Mouse (Mus musculus) liver, embryonic 11.5 days (tissue): ENCODE results near the gene Myrfl. TPM values are rescaled to one million over a fixed set of nuclear protein-coding genes. Genes with fewer than 3 reads are reported as not detected.

Source experiments
- ATAC-seq: fragments of 200-750 bp; cut with Nextera tagmentation; replicated peaks from 2 replicates; pipeline ENCODE4 v1.8.0; 2017; ENCODE audit warnings: moderate number of reproducible peaks, mild to moderate bottlenecking, moderate TSS enrichment, moderate library complexity; ENCODE audit not compliant: low FRiP score
- DNase-seq: peaks from one replicate; pipeline ENCODE4 v3.0.0-alpha.2; 2017; ENCODE audit warnings: low spot score
- H3K27ac ChIP-seq: fragments of 300-500 bp; sonication (generic); 2 replicates; pipeline ENCODE4 v1.5.1; 2014; ENCODE audit warnings: mild to moderate bottlenecking, low read depth, low read length, control low read depth
- H3K27me3 ChIP-seq: fragments of 300-500 bp; sonication (generic); replicated peaks from 2 replicates; pipeline ENCODE4 v1.6.1; 2014; ENCODE audit warnings: low read length, mixed read lengths; ENCODE audit not compliant: control insufficient read depth, insufficient read depth
- H3K36me3 ChIP-seq: fragments of 300-500 bp; sonication (generic); 2 replicates; pipeline ENCODE4 v1.6.1; 2014; ENCODE audit warnings: mild to moderate bottlenecking, low read length, moderate library complexity, mixed read lengths; ENCODE audit not compliant: control insufficient read depth, insufficient read depth
- H3K4me1 ChIP-seq: fragments of 300-500 bp; sonication (generic); replicated peaks from 2 replicates; pipeline ENCODE4 v1.6.1; 2014; ENCODE audit warnings: low read length, mixed read lengths; ENCODE audit not compliant: control insufficient read depth, insufficient read depth
- H3K4me2 ChIP-seq: fragments of 300-500 bp; sonication (generic); 2 replicates; pipeline ENCODE4 v1.6.1; 2014; ENCODE audit warnings: mild to moderate bottlenecking, control low read depth, moderate library complexity
- H3K4me3 ChIP-seq: fragments of 300-500 bp; sonication (generic); 2 replicates; pipeline ENCODE4 v1.5.1; 2014; ENCODE audit warnings: low read depth, low read length, control low read depth
- H3K9ac ChIP-seq: fragments of 300-500 bp; sonication (generic); 2 replicates; pipeline ENCODE4 v1.6.1; 2014; ENCODE audit warnings: low read depth, low read length, control low read depth
- H3K9me3 ChIP-seq: fragments of 300-500 bp; sonication (generic); 2 replicates; pipeline ENCODE4 v1.6.1; 2016; ENCODE audit warnings: low read length, inconsistent platforms, mixed read lengths; ENCODE audit not compliant: control insufficient read depth
- WGBS: fragments of 180-500 bp; shearing (Covaris S2); extraction: QIAGEN DNeasy Blood & Tissue Kit; methylation state at CpG from one replicate; pipeline ENCODE4 v1.1.7; 2014; 5-methylcytosine and 5-hydroxymethylcytosine counted together
- polyA plus RNA-seq: library from polyadenylated mRNA; unstranded; fragments of >200 nt; fragmentation: Nextera tagmentation; extraction: Ambion mirVana; gene quantifications from 2 replicates; pipeline ENCODE4 v1.2.1, GENCODE M21; 2014

The Myrfl gene
- polyA plus RNA-seq, 1 experiment from 2014 or later = 0.16 TPM

DNA sequence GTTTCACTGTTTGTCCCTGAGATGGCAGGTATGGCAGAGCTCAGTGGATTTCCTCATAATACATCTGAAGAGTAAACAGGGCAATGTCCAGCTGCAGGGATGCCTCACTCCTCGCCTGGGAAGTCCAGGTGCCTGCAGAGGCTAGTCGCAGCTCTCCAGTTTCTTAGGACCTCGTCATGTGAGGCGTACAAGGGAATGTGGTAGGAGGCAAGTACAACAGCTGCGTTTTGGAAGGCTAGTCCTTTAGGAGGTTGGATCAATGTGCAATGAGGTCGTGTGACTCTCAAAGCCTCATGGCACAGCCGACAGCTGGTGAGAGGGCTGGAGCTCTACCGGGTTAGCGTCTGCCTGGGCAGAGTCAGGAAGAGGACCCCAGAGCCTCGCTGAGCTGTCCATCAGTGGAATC is 7.8 kb upstream of the Myrfl start:
- no peak overlapping the region for H3K4me3 ChIP-seq
- H3K36me3 ChIP-seq = peaks cover 7% of the 10 kb centered on the region; the same call in 1 of the 2 replicates
- H3K4me1 ChIP-seq = peaks cover 9% of the 10 kb centered on the region; the same call in 1 of the 2 replicates
- no peak overlapping the region for H3K4me2 ChIP-seq
- no peak overlapping the region for H3K27ac ChIP-seq
- DNase-seq = no peak
- ATAC-seq = no peak
- H3K9me3 ChIP-seq = no peaks in the 10 kb centered on the region
- 83% methylated on average over 10 of the region's 10 CpGs for WGBS
- no peaks in the 10 kb centered on the region for H3K27me3 ChIP-seq
- H3K9ac ChIP-seq = no peak overlapping the region

DNA sequence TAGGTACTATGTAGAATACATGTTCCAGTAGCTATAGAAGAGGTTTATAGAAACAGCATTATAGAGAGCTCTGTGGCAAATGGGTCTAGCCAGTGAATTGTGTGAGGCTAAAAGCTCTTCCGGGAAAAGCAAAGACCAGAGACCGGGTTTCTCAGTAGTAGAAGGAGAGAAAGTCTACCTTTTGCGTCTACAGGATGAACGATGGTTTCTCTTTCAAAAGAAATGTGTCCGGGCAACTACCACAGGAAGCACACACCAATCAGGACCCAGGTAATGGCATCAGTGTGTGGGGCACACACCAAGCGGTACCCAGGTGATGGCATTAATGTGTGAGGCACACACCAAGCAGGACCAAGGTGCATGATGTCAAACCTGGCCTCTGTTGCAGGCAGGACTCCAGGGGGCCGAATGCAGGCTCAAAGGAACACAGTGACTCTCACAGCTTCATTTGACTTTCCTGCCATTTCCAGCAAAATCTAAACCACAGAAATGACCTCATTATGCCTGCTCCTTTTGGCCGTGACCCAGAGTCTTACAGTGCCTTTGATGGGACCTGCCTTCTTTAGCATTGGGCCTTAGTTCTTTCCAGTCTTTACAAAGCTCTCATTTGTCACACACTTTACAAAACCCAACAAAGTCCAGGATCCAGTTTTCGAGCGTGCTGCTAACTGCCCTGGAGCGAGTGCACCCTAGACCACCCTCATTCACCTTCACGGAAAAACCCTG is 1.4 kb downstream of the Myrfl start:
- no peak overlapping the region for H3K4me3 ChIP-seq
- H3K4me1 ChIP-seq = no peaks in the 10 kb centered on the region
- H3K27ac ChIP-seq = no peak overlapping the region
- DNase-seq (no peak), ATAC-seq (no peak)
- H3K27me3 ChIP-seq = no peaks in the 10 kb centered on the region
- WGBS = 88% methylated on average over 12 of the region's 12 CpGs
- H3K4me2 ChIP-seq = no peak overlapping the region
- H3K9me3 ChIP-seq = no peaks in the 10 kb centered on the region
- no peaks in the 10 kb centered on the region for H3K36me3 ChIP-seq
- H3K9ac ChIP-seq = no peak overlapping the region

DNA sequence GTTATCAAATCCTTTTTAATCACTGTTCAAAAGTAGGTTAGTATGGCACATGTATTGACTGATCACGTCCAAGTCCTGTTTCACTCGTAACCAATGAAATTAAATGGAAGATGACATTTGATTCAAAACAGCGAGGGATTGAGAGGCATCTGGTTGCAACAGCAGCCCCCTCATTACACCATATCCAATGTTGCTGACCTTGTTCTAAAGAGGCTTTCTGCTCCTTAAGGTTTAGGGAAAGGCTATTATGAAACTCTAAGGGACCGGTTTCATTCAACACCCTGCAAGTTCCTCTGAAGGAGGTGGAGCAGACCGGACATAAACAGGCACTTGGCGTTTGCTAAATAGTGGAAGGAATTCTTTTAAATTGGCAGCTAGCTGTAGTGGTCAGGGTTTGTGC is 2.2 kb downstream of the Myrfl start:
- ATAC-seq (no peak), DNase-seq (no peak)
- Histone ChIP-seq H3K4me2 (no peak overlapping the region), H3K9ac (no peak overlapping the region), H3K4me1 (no peaks in the 10 kb centered on the region), H3K4me3 (no peak overlapping the region), H3K27me3 (no peaks in the 10 kb centered on the region), H3K9me3 (no peaks in the 10 kb centered on the region), H3K27ac (no peak overlapping the region), H3K36me3 (no peaks in the 10 kb centered on the region)
- WGBS = 76% methylated on average over 6 of the region's 6 CpGs

DNA sequence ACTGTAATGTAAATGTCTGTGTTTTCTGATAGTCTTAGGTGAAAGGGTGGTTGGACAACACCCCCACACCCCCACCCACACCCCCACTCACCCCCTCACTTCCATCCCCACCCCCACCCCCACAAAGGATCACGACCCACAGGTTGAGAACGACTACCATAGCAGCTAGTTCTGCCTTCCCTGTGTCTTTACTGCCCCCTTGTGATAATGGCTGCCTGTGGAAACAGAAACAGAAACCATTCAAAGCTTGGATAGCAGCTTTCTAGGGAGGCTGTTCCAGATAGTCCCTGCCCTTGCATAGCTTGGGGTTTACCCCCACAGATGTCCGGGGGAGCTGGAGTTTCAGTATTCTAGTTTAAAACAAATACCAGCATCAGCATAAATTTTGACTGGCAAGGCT is 3.0 kb downstream of the Myrfl start:
- ATAC-seq (no peak), DNase-seq (no peak)
- Histone ChIP-seq H3K9ac (no peak overlapping the region), H3K27ac (no peak overlapping the region), H3K36me3 (no peaks in the 10 kb centered on the region), H3K4me3 (no peak overlapping the region), H3K4me1 (no peaks in the 10 kb centered on the region), H3K9me3 (no peaks in the 10 kb centered on the region), H3K4me2 (no peak overlapping the region), H3K27me3 (no peaks in the 10 kb centered on the region)
- WGBS = 12% methylated on average over 3 of the region's 3 CpGs

DNA sequence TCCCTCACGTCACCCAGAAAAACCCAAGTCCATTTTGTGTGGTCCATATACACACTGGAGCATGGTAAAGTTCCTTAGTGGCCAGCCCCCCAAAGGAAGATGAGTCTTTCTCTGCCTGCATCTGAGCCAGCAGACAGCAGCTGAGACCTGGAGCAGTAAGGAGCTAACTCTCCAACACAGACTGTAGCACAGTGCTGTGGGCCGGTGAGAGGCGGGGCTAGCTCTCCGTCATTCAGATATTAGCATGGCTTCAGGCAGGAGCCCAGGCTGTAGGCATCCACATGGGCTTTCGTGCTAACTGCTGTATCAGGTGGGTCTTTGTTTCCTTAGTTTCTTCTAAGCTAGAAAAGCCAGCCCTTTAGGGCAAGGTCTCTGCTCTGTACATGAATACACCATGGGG is 6.1 kb downstream of the Myrfl start:
- Histone ChIP-seq H3K9ac (no peak overlapping the region), H3K27me3 (no peaks in the 10 kb centered on the region), H3K4me3 (no peak overlapping the region), H3K4me1 (no peaks in the 10 kb centered on the region), H3K27ac (no peak overlapping the region), H3K4me2 (no peak overlapping the region), H3K9me3 (no peaks in the 10 kb centered on the region), H3K36me3 (no peaks in the 10 kb centered on the region)
- DNase-seq = no peak
- 0 out of 2 replicates have a peak, but pooled peaks have one; percentile 36 for ATAC-seq
- 58% methylated on average over 5 of the region's 5 CpGs for WGBS

DNA sequence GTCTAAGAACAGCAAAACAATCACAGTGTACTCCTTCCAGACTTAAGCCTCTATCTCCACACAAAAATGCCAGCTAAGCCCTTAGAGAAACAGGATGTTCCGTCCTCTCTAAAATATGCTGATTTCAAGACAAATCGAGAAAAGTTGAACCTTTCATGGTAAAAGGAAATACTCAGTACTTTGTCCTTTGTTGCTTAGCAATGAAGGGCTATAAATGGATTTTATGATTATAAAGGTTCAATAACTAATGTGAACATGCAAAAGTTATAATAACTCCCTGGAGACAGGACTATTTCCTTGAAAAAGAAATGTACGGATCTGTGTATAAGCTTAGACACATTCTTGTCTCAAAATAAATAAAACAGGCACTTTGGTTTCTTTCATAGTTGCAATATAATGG is 12.2 kb downstream of the Myrfl start:
- ATAC-seq (no peak), DNase-seq (no peak)
- no peaks in the 10 kb centered on the region for H3K36me3 ChIP-seq
- H3K9ac ChIP-seq = no peak overlapping the region
- H3K27me3 ChIP-seq = no peaks in the 10 kb centered on the region
- no peaks in the 10 kb centered on the region for H3K4me1 ChIP-seq
- 76% methylated on average over 3 of the region's 3 CpGs for WGBS
- no peak overlapping the region for H3K27ac ChIP-seq
- H3K9me3 ChIP-seq = no peaks in the 10 kb centered on the region
- no peak overlapping the region for H3K4me3 ChIP-seq
- no peak overlapping the region for H3K4me2 ChIP-seq

DNA sequence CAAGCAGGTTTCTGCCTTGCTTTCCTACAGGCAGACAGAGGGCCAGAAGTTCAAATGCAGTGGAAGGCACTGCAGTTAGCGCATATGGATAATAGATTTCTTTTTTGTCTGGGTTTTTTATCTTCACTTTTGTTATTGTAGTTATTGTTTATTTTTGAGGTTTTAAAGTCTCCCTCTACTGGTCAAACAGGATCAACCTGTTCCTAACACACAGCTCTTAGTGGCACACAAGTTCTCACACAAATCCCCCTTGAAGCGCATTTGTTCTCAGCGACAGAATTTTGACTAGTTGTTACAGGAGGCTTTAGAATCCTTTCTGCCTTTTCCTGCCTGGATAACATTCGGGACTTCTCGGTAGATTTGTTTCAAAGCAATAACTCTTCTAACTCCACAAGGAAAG is 13.2 kb downstream of the Myrfl start:
- no peak overlapping the region for H3K9ac ChIP-seq
- no peaks in the 10 kb centered on the region for H3K9me3 ChIP-seq
- no peak overlapping the region for H3K4me2 ChIP-seq
- H3K36me3 ChIP-seq = no peaks in the 10 kb centered on the region
- DNase-seq = no peak
- ATAC-seq = no peak
- H3K4me1 ChIP-seq = no peaks in the 10 kb centered on the region
- no peak overlapping the region for H3K27ac ChIP-seq
- no peak overlapping the region for H3K4me3 ChIP-seq
- H3K27me3 ChIP-seq = no peaks in the 10 kb centered on the region
- WGBS = 65% methylated on average over 5 of the region's 5 CpGs

DNA sequence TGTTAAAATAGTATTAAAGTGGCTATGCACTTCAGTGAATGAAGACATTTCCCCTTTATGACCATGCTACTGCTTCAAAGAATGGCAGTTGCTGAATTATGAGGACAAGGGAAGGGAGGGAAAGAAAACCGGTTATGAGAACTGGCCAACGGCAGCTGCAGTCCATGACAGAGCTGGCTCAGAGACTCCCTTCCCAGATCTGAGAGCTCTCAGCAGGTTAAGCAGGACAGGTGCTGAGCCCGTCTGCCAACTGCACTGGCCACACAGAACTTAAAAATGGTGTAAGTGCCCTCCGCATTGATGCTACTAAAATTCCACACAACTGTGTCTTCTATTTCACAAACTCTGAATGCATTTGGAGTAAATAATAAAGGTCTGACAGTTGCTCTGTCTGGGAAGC is 19.3 kb downstream of the Myrfl start:
- Histone ChIP-seq H3K9ac (no peak overlapping the region), H3K4me2 (no peak overlapping the region), H3K4me1 (no peaks in the 10 kb centered on the region), H3K36me3 (no peaks in the 10 kb centered on the region), H3K27ac (no peak overlapping the region), H3K9me3 (no peaks in the 10 kb centered on the region), H3K27me3 (no peaks in the 10 kb centered on the region), H3K4me3 (no peak overlapping the region)
- ATAC-seq (no peak), DNase-seq (no peak)
- WGBS = 88% methylated on average over 4 of the region's 4 CpGs

DNA sequence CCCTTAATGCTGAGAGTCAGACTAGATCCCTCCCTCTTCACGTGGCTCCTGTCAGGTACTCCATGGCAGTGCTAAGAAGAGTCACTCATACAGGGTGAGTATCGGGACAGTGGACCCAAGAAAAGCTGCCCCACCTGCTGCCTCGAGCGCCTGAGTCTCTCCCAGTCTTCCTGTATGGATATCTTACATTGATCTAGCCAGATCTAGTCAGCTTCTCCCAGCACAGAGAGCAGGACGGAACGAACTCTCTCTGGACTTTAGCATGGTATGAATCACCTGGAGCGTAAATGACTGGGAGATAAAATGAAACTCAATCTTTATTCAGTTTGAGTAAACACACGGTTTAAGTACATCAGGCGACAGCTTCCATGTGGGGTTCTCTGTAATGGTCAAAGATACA is 22.2 kb downstream of the Myrfl start:
- 79% methylated on average over 9 of the region's 9 CpGs for WGBS
- no peaks in the 10 kb centered on the region for H3K36me3 ChIP-seq
- no peak overlapping the region for H3K4me2 ChIP-seq
- DNase-seq (no peak), ATAC-seq (no peak)
- H3K27me3 ChIP-seq = no peaks in the 10 kb centered on the region
- no peaks in the 10 kb centered on the region for H3K9me3 ChIP-seq
- H3K4me1 ChIP-seq = no peaks in the 10 kb centered on the region
- no peak overlapping the region for H3K9ac ChIP-seq
- no peak overlapping the region for H3K4me3 ChIP-seq
- H3K27ac ChIP-seq = no peak overlapping the region
